Mouse (Mus musculus): ENCODE measurements around the gene Lrig2.
A peak's percentile ranks its signal among the peaks of the same experiment; 100 is the strongest.

Gene Lrig2

GRCm38 (mm10) chr3:104511538-104512423 is at the start of gene Lrig2:
Gene Lrig2 (minus strand): TSS chr3:104511918.
- DNase-seq, result peak; percentile 100

- no peak for DNase-seq
Measured at GRCm38 (mm10) chr3:104556624-104557023, 44.9 kb upstream of the Lrig2 start.

GRCm38 (mm10) chr3:104550594-104550993 is 38.9 kb upstream of the Lrig2 start:
- no peak for DNase-seq

GRCm38 (mm10) chr3:104548367-104549087 is 36.8 kb upstream of the Lrig2 start:
- DNase-seq, result no peak

- DNase-seq, result no peak
Measured at GRCm38 (mm10) chr3:104543825-104544224, 32.1 kb upstream of the Lrig2 start.

GRCm38 (mm10) chr3:104542065-104542429 is 30.3 kb upstream of the Lrig2 start:
- DNase-seq, result no peak

GRCm38 (mm10) chr3:104541139-104542064 is 29.7 kb upstream of the Lrig2 start:
- DNase-seq, result peak; percentile 78

- DNase-seq, result peak; percentile 67
Measured at GRCm38 (mm10) chr3:104540480-104541138, 28.9 kb upstream of the Lrig2 start.

- no peak for DNase-seq
Measured at GRCm38 (mm10) chr3:104533223-104533622, 21.5 kb upstream of the Lrig2 start.

GRCm38 (mm10) chr3:104526115-104526882 is 14.6 kb upstream of the Lrig2 start:
- no peak for DNase-seq

- DNase-seq, result peak; percentile 45
Measured at GRCm38 (mm10) chr3:104525516-104525915, 13.8 kb upstream of the Lrig2 start.

GRCm38 (mm10) chr3:104525029-104525428 is 13.3 kb upstream of the Lrig2 start:
- no peak for DNase-seq

GRCm38 (mm10) chr3:104523333-104523871 is 11.7 kb upstream of the Lrig2 start:
- DNase-seq, result peak; percentile 84

- DNase-seq, result no peak
Measured at GRCm38 (mm10) chr3:104521341-104521924, 9.7 kb upstream of the Lrig2 start.

GRCm38 (mm10) chr3:104520471-104520870 is 8.8 kb upstream of the Lrig2 start:
- no peak for DNase-seq

GRCm38 (mm10) chr3:104518931-104519330 is 7.2 kb upstream of the Lrig2 start:
- DNase-seq, result peak; percentile 73

GRCm38 (mm10) chr3:104518411-104518810 is 6.7 kb upstream of the Lrig2 start:
- DNase-seq, result no peak

- DNase-seq, result no peak
Measured at GRCm38 (mm10) chr3:104517161-104517560, 5.4 kb upstream of the Lrig2 start.

- DNase-seq, result no peak
Measured at GRCm38 (mm10) chr3:104514510-104514909, 2.8 kb upstream of the Lrig2 start.

- DNase-seq, result no peak
Measured at GRCm38 (mm10) chr3:104512424-104512748, 668 bp upstream of the Lrig2 start.

Measured in kidney, postnatal 14 days (tissue).